Mouse (Mus musculus) midbrain, embryonic 10.5 days (tissue): ENCODE results near the gene Sdf2. TPM values are rescaled to one million over a fixed set of nuclear protein-coding genes. Genes with fewer than 3 reads are reported as not detected.
"Not testable (repeated sequence)": the region's sequence is repeated elsewhere in the genome, so short reads cannot be mapped to it uniquely, and the experiment has no call there.

Experiments
- DNase-seq: peaks from one replicate; pipeline ENCODE4 v3.0.0-alpha.2; 2017; ENCODE audit warnings: low spot score
- H3K27ac ChIP-seq: fragments of 300-500 bp; sonication (generic); replicated peaks from 2 replicates; pipeline ENCODE4 v1.5.1; 2016; ENCODE audit warnings: mild to moderate bottlenecking
- H3K27me3 ChIP-seq: fragments of 300-500 bp; sonication (generic); 2 replicates; pipeline ENCODE4 v1.6.1; 2016; ENCODE audit warnings: low read depth, mild to moderate bottlenecking; ENCODE audit not compliant: poor library complexity, severe bottlenecking
- H3K36me3 ChIP-seq: fragments of 300-500 bp; sonication (generic); 2 replicates; pipeline ENCODE4 v1.6.1; 2016; ENCODE audit warnings: mild to moderate bottlenecking, moderate library complexity
- H3K4me1 ChIP-seq: fragments of 300-500 bp; sonication (generic); 2 replicates; pipeline ENCODE4 v1.6.1; 2016
- H3K4me3 ChIP-seq: fragments of 300-500 bp; sonication (generic); 2 replicates; pipeline ENCODE4 v1.5.1; 2016; ENCODE audit warnings: mild to moderate bottlenecking, moderate library complexity
- H3K9me3 ChIP-seq: fragments of 300-500 bp; sonication (generic); replicated peaks from 2 replicates; pipeline ENCODE4 v1.6.1; 2016; ENCODE audit warnings: mild to moderate bottlenecking
- WGBS: fragments of 180-500 bp; shearing (Covaris S2); methylation state at CpG from one replicate; pipeline ENCODE4 v1.1.7; 2016; 5-methylcytosine and 5-hydroxymethylcytosine counted together
- polyA plus RNA-seq: library from polyadenylated mRNA; unstranded; fragments of >200 nt; fragmentation: Nextera tagmentation; extraction: Ambion mirVana; gene quantifications from 2 replicates; pipeline ENCODE4 v1.2.1, GENCODE M21; 2016

Sdf2 gene
- polyA plus RNA-seq, 1 experiment from 2014 or later = 51.0 TPM

- H3K9me3 ChIP-seq, DNase-seq, H3K27ac ChIP-seq, H3K27me3 ChIP-seq, H3K4me3 ChIP-seq, H3K4me1 ChIP-seq: not testable (repeated sequence)
- peaks cover 100% of the 10 kb centered on the region for H3K36me3 ChIP-seq
- 92% methylated on average over 4 of the region's 4 CpGs for WGBS
Observed at GRCm38 (mm10) chr11:78276169-78276568, 30.6 kb downstream of the Sdf2 start.

GRCm38 (mm10) chr11:78278853-78279252 lies 33.3 kb downstream of the Sdf2 start:
- Histone ChIP-seq H3K27ac (no peak overlapping the region), H3K36me3 (peaks cover 100% of the 10 kb centered on the region)
- WGBS = 93% methylated on average over 7 of the region's 7 CpGs

GRCm38 (mm10) chr11:78279586-78279985 lies 34.0 kb downstream of the Sdf2 start:
- H3K4me1 ChIP-seq = no peaks in the 10 kb centered on the region
- peaks cover 100% of the 10 kb centered on the region for H3K36me3 ChIP-seq
- no peaks in the 10 kb centered on the region for H3K27me3 ChIP-seq
- no peak overlapping the region for H3K27ac ChIP-seq
- WGBS = 96% methylated on average over 4 of the region's 4 CpGs
- DNase-seq = no peak
- H3K9me3 ChIP-seq = no peaks in the 10 kb centered on the region
- no peak overlapping the region for H3K4me3 ChIP-seq

More at GRCm38 (mm10) chr11:78278853-78279252, 33.3 kb downstream of the Sdf2 start:
- no peak overlapping the region for H3K4me3 ChIP-seq
- no peaks in the 10 kb centered on the region for H3K4me1 ChIP-seq
- H3K27me3 ChIP-seq = no peaks in the 10 kb centered on the region
- H3K9me3 ChIP-seq = no peaks in the 10 kb centered on the region
- no peak for DNase-seq

GRCm38 (mm10) chr11:78289146-78289763 lies 43.7 kb downstream of the Sdf2 start:
- H3K4me3 ChIP-seq = no peak overlapping the region
- no peaks in the 10 kb centered on the region for H3K9me3 ChIP-seq
- no peak for DNase-seq
- 89% methylated on average over 7 of the region's 7 CpGs for WGBS
- H3K27ac ChIP-seq = no peak overlapping the region
- H3K4me1 ChIP-seq = no peaks in the 10 kb centered on the region
- peaks cover 95% of the 10 kb centered on the region for H3K36me3 ChIP-seq
- H3K27me3 ChIP-seq = no peaks in the 10 kb centered on the region

- Histone ChIP-seq H3K9me3 (no peaks in the 10 kb centered on the region), H3K4me1 (no peaks in the 10 kb centered on the region), H3K27me3 (no peaks in the 10 kb centered on the region), H3K27ac (no peak within 1 kb of the TSS), H3K4me3 (no peak within 1 kb of the TSS), H3K36me3 (peaks cover 88% of the 10 kb centered on the region)
- WGBS = 94% methylated on average over 4 of the region's 4 CpGs
- no peak for DNase-seq
Observed at GRCm38 (mm10) chr11:78290654-78291053, 45.1 kb downstream of the Sdf2 start, which contains the start of gene BC030499. BC030499 (plus strand) TSS chr11:78290841.

- Histone ChIP-seq H3K4me1 (no peaks in the 10 kb centered on the region), H3K4me3 (no peak overlapping the region), H3K36me3 (peaks cover 49% of the 10 kb centered on the region), H3K27ac (no peak overlapping the region), H3K9me3 (no peaks in the 10 kb centered on the region), H3K27me3 (no peaks in the 10 kb centered on the region)
- no peak for DNase-seq
- 91% methylated on average over 6 of the region's 6 CpGs for WGBS
Observed at GRCm38 (mm10) chr11:78294585-78294984, 49.0 kb downstream of the Sdf2 start.

GRCm38 (mm10) chr11:78300917-78301316 lies 55.4 kb downstream of the Sdf2 start:
- peak overlapping the region; percentile 91 for H3K4me3 ChIP-seq
- peaks cover 29% of the 10 kb centered on the region for H3K36me3 ChIP-seq
- H3K27me3 ChIP-seq = no peaks in the 10 kb centered on the region
- no peaks in the 10 kb centered on the region for H3K9me3 ChIP-seq
- peaks cover 23% of the 10 kb centered on the region for H3K4me1 ChIP-seq
- WGBS = 76% methylated on average over 7 of the region's 7 CpGs
- H3K27ac ChIP-seq = peak overlapping the region; percentile 95
- DNase-seq = no peak

GRCm38 (mm10) chr11:78301357-78302084 lies 56.0 kb downstream of the Sdf2 start, which contains the start of gene Spag5:
Spag5 (plus strand) TSS chr11:78301529.
- Histone ChIP-seq H3K9me3 (no peaks in the 10 kb centered on the region), H3K27me3 (no peaks in the 10 kb centered on the region), H3K27ac (peak within 1 kb of the TSS; percentile 95), H3K4me1 (peaks cover 29% of the 10 kb centered on the region), H3K4me3 (peak within 1 kb of the TSS; percentile 91), H3K36me3 (peaks cover 35% of the 10 kb centered on the region)
- WGBS = under 1% methylated on average over 49 of the region's 49 CpGs
- DNase-seq = peak; percentile 91

Other genes with a start within 250 kb of the Sdf2 start
- 16.7 and 17.7 TPM in 2 replicates for gene Dhrs13, start 213.5 kb upstream of the Sdf2 start, polyA plus RNA-seq
- 75.7 and 76.4 TPM in 2 replicates for gene Flot2, start 207.8 kb upstream of the Sdf2 start, polyA plus RNA-seq
- 39.3 and 39.7 TPM in 2 replicates for gene Eral1, start 165.4 kb upstream of the Sdf2 start, polyA plus RNA-seq
- gene Fam222b, start 151.1 kb upstream of the Sdf2 start, polyA plus RNA-seq = 27.6 and 32.8 TPM in 2 replicates
- gene Traf4, start 80.2 kb upstream of the Sdf2 start, polyA plus RNA-seq = 96.3 and 109 TPM in 2 replicates
- gene Nek8, start 69.1 kb upstream of the Sdf2 start, polyA plus RNA-seq = 10.7 and 11.1 TPM in 2 replicates
- 8.8 and 11.1 TPM in 2 replicates for gene Tlcd1, start 69.0 kb upstream of the Sdf2 start, polyA plus RNA-seq
- 953 and 1,066 TPM in 2 replicates for gene Rpl23a, start 62.2 kb upstream of the Sdf2 start, polyA plus RNA-seq
- 75.0 and 83.8 TPM in 2 replicates for gene Rab34, start 57.3 kb upstream of the Sdf2 start, polyA plus RNA-seq
- gene Proca1, start 52.4 kb upstream of the Sdf2 start, polyA plus RNA-seq = 0.96 and 1.6 TPM in 2 replicates
- gene Supt6, start 241 bp downstream of the Sdf2 start, polyA plus RNA-seq = 31.9 and 35.9 TPM in 2 replicates
- 62.8 and 69.7 TPM in 2 replicates for gene 2610507B11Rik, start 16.0 kb downstream of the Sdf2 start, polyA plus RNA-seq
- gene BC030499, start 45.1 kb downstream of the Sdf2 start, polyA plus RNA-seq = 0.34 and 0.43 TPM in 2 replicates
- 63.4 and 64.2 TPM in 2 replicates for gene Spag5, start 55.8 kb downstream of the Sdf2 start, polyA plus RNA-seq
- 1.5 and 1.6 TPM in 2 replicates for gene Aldoc, start 77.2 kb downstream of the Sdf2 start, polyA plus RNA-seq
- 74.0 and 78.5 TPM in 2 replicates for gene Pigs, start 82.7 kb downstream of the Sdf2 start, polyA plus RNA-seq
- 57.7 and 61.7 TPM in 2 replicates for gene Unc119, start 97.7 kb downstream of the Sdf2 start, polyA plus RNA-seq
- gene Foxn1, start 140.8 kb downstream of the Sdf2 start, polyA plus RNA-seq = not detected in 2 replicates
- gene Slc13a2, start 176.5 kb downstream of the Sdf2 start, polyA plus RNA-seq = not detected in 2 replicates
- gene Slc46a1, start 220.0 kb downstream of the Sdf2 start, polyA plus RNA-seq = 23.2 and 27.1 TPM in 2 replicates